ENCODE assay signal across 8 mouse cellular contexts in genomic region chr6:124809775-124810538, GRCm38 (mm10). TPM values are rescaled to one million over a fixed set of nuclear protein-coding genes. Genes with fewer than 3 reads are reported as not detected.
DNase-seq lines count a peak whose midpoint lies in the region; ATAC-seq and TF ChIP-seq lines count a peak whose summit lies in the region.

No protein-coding gene starts in this region.

- H3K4me2 ChIP-seq in limb, embryonic 12.5 days, result peak overlapping the region; percentile 97
- peak overlapping the region; percentile 93 for H3K4me2 ChIP-seq in stomach, embryonic 16.5 days (ENCODE audit: low read depth, low read length)

- H3K4me1 ChIP-seq in spleen, adult 2 months (ENCODE audit: control insufficient read depth, insufficient read depth, insufficient read length), result peaks cover 12% of the 10 kb centered on the region
- H3K4me1 ChIP-seq in limb, embryonic 12.5 days (replicated peaks), result peaks cover 65% of the 10 kb centered on the region
- peaks cover 41% of the 10 kb centered on the region for H3K4me1 ChIP-seq in stomach, embryonic 16.5 days (ENCODE audit: control insufficient read depth, insufficient read depth, low read length)

- TF ChIP-seq POLR2A in spleen, adult 2 months (IDR thresholded peaks at IDR 0.05; ENCODE audit: low read depth, low read length), result no peak

- peaks cover 4% of the 10 kb centered on the region for H3K36me3 ChIP-seq in spleen, adult 2 months (ENCODE audit: control insufficient read depth, insufficient read depth, low read length)
- H3K36me3 ChIP-seq in limb, embryonic 12.5 days, result peaks cover 28% of the 10 kb centered on the region
- 0 out of 2 replicates have a peak, but pooled peaks cover 7% of the 10 kb centered on the region for H3K36me3 ChIP-seq in stomach, embryonic 16.5 days (ENCODE audit: control insufficient read depth, insufficient read depth, low read length)

- H3K4me3 ChIP-seq in spleen, adult 2 months (ENCODE audit: extremely low read depth, insufficient read depth, insufficient read length), result peak overlapping the region; percentile 36; the same call in 1 of the 2 replicates
- H3K4me3 ChIP-seq in limb, embryonic 12.5 days (replicated peaks), result peak overlapping the region; percentile 60
- peak overlapping the region; percentile 66 for H3K4me3 ChIP-seq in stomach, embryonic 16.5 days (replicated peaks; ENCODE audit: low read length)

- H3K9ac ChIP-seq in limb, embryonic 12.5 days (replicated peaks), result peak overlapping the region; percentile 68
- peak overlapping the region; percentile 81 for H3K9ac ChIP-seq in stomach, embryonic 16.5 days (ENCODE audit: low read length)

- no peaks in the 10 kb centered on the region for H3K27me3 ChIP-seq in spleen, adult 2 months (ENCODE audit: control insufficient read depth, insufficient read depth, low read length)
- no peaks in the 10 kb centered on the region for H3K27me3 ChIP-seq in limb, embryonic 12.5 days
- no peaks in the 10 kb centered on the region for H3K27me3 ChIP-seq in stomach, embryonic 16.5 days (ENCODE audit: control insufficient read depth, insufficient read depth, low read length)

- ATAC-seq in limb, embryonic 12.5 days (ENCODE audit: insufficient number of reproducible peaks, insufficient read depth, low FRiP score, low TSS enrichment, low read depth), result no peak
- no peak for ATAC-seq in stomach, embryonic 16.5 days (ENCODE audit: insufficient read depth, low FRiP score)

- no peak for TF ChIP-seq CTCF in spleen, adult 2 months (IDR thresholded peaks at IDR 0.05; ENCODE audit: extremely low read depth, insufficient read depth, insufficient read length, insufficient replicate concordance)

- no peak overlapping the region for H3K27ac ChIP-seq in spleen, adult 2 months (ENCODE audit: insufficient read depth, low read length)
- H3K27ac ChIP-seq in limb, embryonic 12.5 days, result peak overlapping the region; percentile 92
- H3K27ac ChIP-seq in stomach, embryonic 16.5 days (ENCODE audit: low read length), result peak overlapping the region; percentile 96

- peak; percentile 58 for DNase-seq in cerebellum, adult 11-12 months
- no peak for DNase-seq in cerebellum, postnatal 36 days
- DNase-seq in spleen, adult 2 months (ENCODE audit: low read depth in 1 of 2, low spot score in 2 of 2), result no peak
- no peak for DNase-seq in spleen, adult 18-20 months
- no peak for DNase-seq in natural killer cell, adult 2 months (ENCODE audit: low spot score in 2 of 2)
- no peak for DNase-seq in urinary bladder, adult 18-20 months (ENCODE audit: low spot score in 2 of 2)

- H3K9me3 ChIP-seq in limb, embryonic 12.5 days, result no peaks in the 10 kb centered on the region
- no peaks in the 10 kb centered on the region for H3K9me3 ChIP-seq in stomach, embryonic 16.5 days (replicated peaks; ENCODE audit: control insufficient read depth, low read length)

- 71% methylated on average over 14 of the region's 14 CpGs for WGBS in spleen, adult 2 months
- 48% methylated on average over 14 of the region's 14 CpGs for WGBS in limb, embryonic 12.5 days
- 39% methylated on average over 14 of the region's 14 CpGs for WGBS in stomach, embryonic 16.5 days

RNA-seq across cellular contexts. Expression of gene Spsb2, which starts 1.5 kb away (rescaled TPM):
- polyA plus RNA-seq in spleen, adult 2 months (2012; rRNA removed), result 10.3 and 13.5 TPM in 2 replicates
- polyA plus RNA-seq in limb, embryonic 12.5 days (2016; fragmentation: Nextera tagmentation; extraction: Ambion mirVana), result 8.7 and 9.1 TPM in 2 replicates
- polyA plus RNA-seq in stomach, embryonic 16.5 days (2015; fragmentation: Nextera tagmentation; extraction: Ambion mirVana), result 14.8 and 15.1 TPM in 2 replicates

RNA-seq across cellular contexts. Expression of gene Tpi1, which starts 4.1 kb away (rescaled TPM):
- 74.7 and 89.3 TPM in 2 replicates for polyA plus RNA-seq in spleen, adult 2 months (2012; rRNA removed)
- polyA plus RNA-seq in limb, embryonic 12.5 days (2016; fragmentation: Nextera tagmentation; extraction: Ambion mirVana), result 714 and 740 TPM in 2 replicates
- polyA plus RNA-seq in stomach, embryonic 16.5 days (2015; fragmentation: Nextera tagmentation; extraction: Ambion mirVana), result 938 and 959 TPM in 2 replicates

RNA-seq across cellular contexts. Expression of gene Usp5, which starts 19.3 kb away (rescaled TPM):
- polyA plus RNA-seq in spleen, adult 2 months (2012; rRNA removed), result 53.8 and 65.3 TPM in 2 replicates
- polyA plus RNA-seq in limb, embryonic 12.5 days (2016; fragmentation: Nextera tagmentation; extraction: Ambion mirVana), result 191 and 196 TPM in 2 replicates
- 128 and 139 TPM in 2 replicates for polyA plus RNA-seq in stomach, embryonic 16.5 days (2015; fragmentation: Nextera tagmentation; extraction: Ambion mirVana)

RNA-seq across cellular contexts. Expression of gene Cdca3, which starts 19.4 kb away (rescaled TPM):
- 30.4 and 39.0 TPM in 2 replicates for polyA plus RNA-seq in spleen, adult 2 months (2012; rRNA removed)
- polyA plus RNA-seq in limb, embryonic 12.5 days (2016; fragmentation: Nextera tagmentation; extraction: Ambion mirVana), result 200 and 202 TPM in 2 replicates
- polyA plus RNA-seq in stomach, embryonic 16.5 days (2015; fragmentation: Nextera tagmentation; extraction: Ambion mirVana), result 129 and 138 TPM in 2 replicates

RNA-seq across cellular contexts. Expression of gene Gnb3, which starts 30.1 kb away (rescaled TPM):
- 0.13 and 0.37 TPM in 2 replicates for polyA plus RNA-seq in spleen, adult 2 months (2012; rRNA removed)
- polyA plus RNA-seq in limb, embryonic 12.5 days (2016; fragmentation: Nextera tagmentation; extraction: Ambion mirVana), result 0.81 and 1.0 TPM in 2 replicates
- 0.66 and 1.5 TPM in 2 replicates for polyA plus RNA-seq in stomach, embryonic 16.5 days (2015; fragmentation: Nextera tagmentation; extraction: Ambion mirVana)
